Mouse (Mus musculus): Measurements from ENCODE around the gene Blmh. TPM values are rescaled to one million over a fixed set of nuclear protein-coding genes. Genes with fewer than 3 reads are reported as not detected.

Gene Blmh
- polyA plus RNA-seq (2017; shearing (Covaris generic)), result 10 to 100 TPM; 58.3 to 66.2 TPM

GRCm38 (mm10) chr11:76924759-76925236 lies at the start of gene Blmh:
Gene Blmh, plus strand, starts transcription at chr11:76924809.

DNA sequence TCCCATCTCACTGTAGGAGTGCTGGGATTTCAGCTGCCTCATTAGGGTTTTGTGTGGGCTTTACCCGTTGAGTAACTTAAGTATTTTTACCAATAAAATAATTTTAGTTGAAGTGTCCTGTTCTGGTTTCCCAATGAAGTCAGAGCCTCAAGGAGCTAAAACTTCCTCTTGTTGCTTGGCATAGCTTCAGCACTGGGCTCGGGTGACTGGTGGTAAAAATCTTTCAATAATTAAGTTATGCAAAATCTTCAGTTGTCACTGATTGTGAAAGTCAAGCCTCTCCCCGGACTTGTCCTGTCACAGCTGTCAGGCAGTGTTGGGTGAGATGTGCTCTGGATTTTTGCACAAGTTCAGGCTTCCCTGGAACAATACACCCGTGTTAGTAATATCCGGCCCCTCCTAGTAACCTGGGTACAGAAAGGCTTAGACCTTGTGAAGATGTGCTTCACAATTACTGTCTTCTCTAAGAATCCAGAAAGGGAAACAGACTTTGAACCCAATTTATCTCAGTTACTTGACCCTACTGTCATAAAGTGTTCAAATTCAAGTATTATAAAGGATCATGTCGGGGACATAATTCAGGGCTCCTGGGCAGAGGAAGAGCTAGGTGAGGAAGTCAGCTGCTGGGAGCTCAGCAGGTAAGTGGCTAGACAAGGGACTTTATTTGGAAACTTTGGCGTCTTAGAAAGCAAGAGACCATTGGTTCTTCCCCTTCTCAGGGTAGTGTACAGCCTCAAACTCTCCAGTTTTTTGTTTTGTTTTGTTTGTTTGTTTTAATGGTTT lies 22.8 kb upstream of the Blmh start, which contains the start of gene Tmigd1:
Tmigd1 (plus strand) TSS at position 581 of the 783 bp plus-strand sequence.

GRCm38 (mm10) chr11:76997916-76998704 lies 73.5 kb downstream of the Blmh start, which contains the start of gene Slc6a4:
Gene Slc6a4, plus strand, starts transcription at chr11:76998603.

Other genes starting within 250 kb of the Blmh start
- under 1 TPM in 1 of 2 experiments, not detected in 1; 0.18 TPM for gene Trarg1, start 245.0 kb upstream of the Blmh start, polyA plus RNA-seq (2017; shearing (Covaris generic))
- 10 to 100 TPM; 49.8 to 50.3 TPM for gene Gosr1, start 161.2 kb upstream of the Blmh start, polyA plus RNA-seq (2017; shearing (Covaris generic))
- 10 to 100 TPM in 1 of 2 experiments, 1 to 10 TPM in 1; 5.0 to 11.7 TPM for gene Cpd, start 77.8 kb upstream of the Blmh start, polyA plus RNA-seq (2017; shearing (Covaris generic))
- gene Tmigd1, start 22.6 kb upstream of the Blmh start, polyA plus RNA-seq (2017; shearing (Covaris generic)), result under 1 TPM in 1 of 2 experiments, not detected in 1; 0.39 TPM
- 1 to 10 TPM in 1 of 2 experiments, under 1 TPM in 1; 0.64 to 2.6 TPM for gene Slc6a4, start 73.8 kb downstream of the Blmh start, polyA plus RNA-seq (2017; shearing (Covaris generic))
- 10 to 100 TPM; 37.9 to 42.1 TPM for gene Nsrp1, start 153.6 kb downstream of the Blmh start, polyA plus RNA-seq (2017; shearing (Covaris generic))

Data from inflammation-experienced regulatory T-cells (primary cell).